Mouse (Mus musculus) heart, postnatal 0 days (tissue): ENCODE measurements around the gene Zmiz1.

ENCODE experiments used
- CTCF ChIP-seq: IDR thresholded peaks from 2 replicates; pipeline ENCODE4 v1.5.1; 2016; ENCODE audit warnings: antibody characterized with exemption, control low read depth, low read depth
- EP300 ChIP-seq: IDR thresholded peaks from 2 replicates; pipeline ENCODE4 v1.6.1; 2016; ENCODE audit warnings: antibody characterized with exemption, low read depth

- TF ChIP-seq CTCF = no peak
- no peak for TF ChIP-seq EP300
These were observed 35.8 kb downstream of the Zmiz1 start for GRCm38 (mm10) chr14:25494778-25495177.
